Mouse (Mus musculus): ENCODE results near the gene Hpca.
A peak's percentile ranks its signal among the peaks of the same experiment; 100 is the strongest.

Hpca gene

GRCm38 (mm10) chr4:129121569-129122086 is at the start of gene Hpca:
Gene Hpca (minus strand): TSS chr4:129122036.
- no peak for DNase-seq

- DNase-seq = no peak
Measured at GRCm38 (mm10) chr4:129161581-129162255, 39.9 kb upstream of the Hpca start.

- no peak for DNase-seq
Measured at GRCm38 (mm10) chr4:129161076-129161475, 39.2 kb upstream of the Hpca start.

- DNase-seq = no peak
Measured at GRCm38 (mm10) chr4:129158549-129158948, 36.7 kb upstream of the Hpca start.

- DNase-seq = no peak
Measured at GRCm38 (mm10) chr4:129157541-129157940, 35.7 kb upstream of the Hpca start.

- DNase-seq = peak; percentile 42 to 67
Measured at GRCm38 (mm10) chr4:129151276-129151811, 29.5 kb upstream of the Hpca start.

- DNase-seq = no peak
Measured at GRCm38 (mm10) chr4:129149321-129149720, 27.5 kb upstream of the Hpca start.

GRCm38 (mm10) chr4:129147552-129148103 is 25.8 kb upstream of the Hpca start:
- DNase-seq = no peak

- no peak for DNase-seq
Measured at GRCm38 (mm10) chr4:129146392-129146791, 24.6 kb upstream of the Hpca start.

- no peak for DNase-seq
Measured at GRCm38 (mm10) chr4:129145943-129146342, 24.1 kb upstream of the Hpca start.

- DNase-seq = no peak
Measured at GRCm38 (mm10) chr4:129145411-129145810, 23.6 kb upstream of the Hpca start.

GRCm38 (mm10) chr4:129144401-129145367 is 22.8 kb upstream of the Hpca start:
- no peak for DNase-seq

- DNase-seq = no peak
Measured at GRCm38 (mm10) chr4:129143509-129143908, 21.7 kb upstream of the Hpca start.

- DNase-seq = no peak
Measured at GRCm38 (mm10) chr4:129142439-129143045, 20.7 kb upstream of the Hpca start.

- no peak for DNase-seq
Measured at GRCm38 (mm10) chr4:129141560-129142438, 20.0 kb upstream of the Hpca start.

GRCm38 (mm10) chr4:129140808-129141207 is 19.0 kb upstream of the Hpca start:
- DNase-seq = no peak

GRCm38 (mm10) chr4:129139642-129140041 is 17.8 kb upstream of the Hpca start:
- DNase-seq = no peak

- no peak for DNase-seq
Measured at GRCm38 (mm10) chr4:129137392-129138321, 15.8 kb upstream of the Hpca start.

GRCm38 (mm10) chr4:129136579-129137391 is 14.9 kb upstream of the Hpca start, which contains the start of gene Fndc5:
Gene Fndc5 (plus strand): TSS chr4:129136999.
- peak in 1 of 2 experiments; percentile 51 for DNase-seq

Measured in kidney, postnatal 36 days (tissue).